Mouse (Mus musculus): ENCODE results near the gene Myo15b.
A peak's percentile ranks its signal among the peaks of the same experiment; 100 is the strongest.

- TF ChIP-seq MYOG (IDR thresholded peaks at IDR 0.05; ENCODE audit: control insufficient read depth, extremely low read depth, insufficient read length) (no peak), CTCF (IDR thresholded peaks at IDR 0.05; ENCODE audit: control insufficient read depth, insufficient read depth, insufficient read length) (no peak), USF1 (IDR thresholded peaks at IDR 0.05; ENCODE audit: low read depth) (peak; percentile 5), MAX (IDR thresholded peaks at IDR 0.05) (no peak), CEBPB (IDR thresholded peaks at IDR 0.05; ENCODE audit: low read depth) (no peak), MYOD1 (IDR thresholded peaks at IDR 0.05; ENCODE audit: control insufficient read depth, insufficient read length, low read depth) (no peak), FOSL1 (IDR thresholded peaks at IDR 0.05; ENCODE audit: insufficient read depth, low read length, poor library complexity, severe bottlenecking) (no peak)
These were observed 45.4 kb downstream of the Myo15b start for GRCm38 (mm10) chr11:115903384-115904230.

All from C2C12 (cell line).